Mouse (Mus musculus) CH12.LX (cell line): ENCODE results near the gene Nova2.

Experiments
- BHLHE40 ChIP-seq: IDR thresholded peaks from 2 replicates; pipeline ENCODE4 v1.6.1; 2011; ENCODE audit warnings: mild to moderate bottlenecking, low read depth, low read length, improper control_type of control experiment
- CTCF ChIP-seq, 2 experiments: IDR thresholded peaks in 1 of 2; conservative IDR thresholded peaks in 1 of 2; 2 replicates each; pipeline ENCODE4 v1.5.1; 2011 to 2012; ENCODE audit warnings: low read depth in 2 of 2, low read length in 2 of 2, improper control_type of control experiment in 1 of 2, inconsistent platforms in 1 of 2, mild to moderate bottlenecking in 1 of 2, moderate library complexity in 1 of 2
- JUN ChIP-seq: IDR thresholded peaks from 2 replicates; pipeline ENCODE4 v1.6.1; 2011; ENCODE audit warnings: low read depth, mild to moderate bottlenecking, low read length, improper control_type of control experiment, moderate library complexity; ENCODE audit not compliant: insufficient read depth
- POLR2A ChIP-seq: IDR thresholded peaks from 2 replicates; pipeline ENCODE4 v1.6.1; 2011; ENCODE audit warnings: low read depth, mild to moderate bottlenecking, improper control_type of control experiment, low read length
- ZMIZ1 ChIP-seq: IDR thresholded peaks from 2 replicates; pipeline ENCODE4 v1.6.1; 2012; ENCODE audit warnings: low read depth, mild to moderate bottlenecking, inconsistent platforms, low read length, improper control_type of control experiment

- TF ChIP-seq ZMIZ1 = no peak
- TF ChIP-seq CTCF (conservative IDR thresholded peaks at IDR 0.05 in 1 of 2, IDR thresholded peaks at IDR 0.05 in 1 of 2; ENCODE audit: low read depth in 2 of 2, low read length in 2 of 2) = no peak
- peak; percentile 39; the same call in 1 of the 2 replicates for TF ChIP-seq POLR2A
- TF ChIP-seq BHLHE40 = no peak
- no peak for TF ChIP-seq JUN
These were observed 4.6 kb upstream of the Nova2 start for GRCm38 (mm10) chr7:18921069-18921468.
